ENCODE assay signal across 8 mouse cellular contexts in the genomic region with DNA sequence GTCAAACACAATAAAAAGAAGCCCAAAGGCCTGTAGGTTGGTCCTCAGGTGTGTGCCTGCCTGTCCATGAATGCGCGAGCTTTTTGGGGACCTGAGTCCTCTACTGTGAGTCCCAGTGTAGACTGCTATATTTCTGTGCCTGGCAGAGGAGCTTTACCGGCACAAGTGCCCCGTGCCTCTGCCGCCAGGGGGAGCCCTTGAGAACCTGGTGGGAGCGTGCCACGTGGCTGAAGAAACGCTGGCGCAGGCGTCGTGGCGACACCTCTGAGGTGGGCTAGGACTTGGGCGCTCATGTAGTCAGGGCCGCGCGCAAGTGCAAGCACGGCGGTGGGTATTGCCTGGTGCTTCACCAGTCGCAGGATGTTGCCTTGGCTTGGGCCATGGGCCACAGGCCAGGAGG. TPM values are rescaled to one million over a fixed set of nuclear protein-coding genes. Genes with fewer than 3 reads are reported as not detected.
DNase-seq lines count a peak whose midpoint lies in the region; ATAC-seq and TF ChIP-seq lines count a peak whose summit lies in the region.

A gene (plus strand): TSS at position 281 of the 400 bp plus-strand sequence.

- H3K4me1 ChIP-seq in hindbrain, postnatal 0 days (ENCODE audit: insufficient read depth, low read length), result peaks cover 5% of the 10 kb centered on the region; the same call in 1 of the 2 replicates
- H3K4me1 ChIP-seq in hindbrain, embryonic 16.5 days (ENCODE audit: control insufficient read depth, insufficient read depth, low read depth, low read length), result peaks cover 6% of the 10 kb centered on the region
- H3K4me1 ChIP-seq in E14TG2a.4 (replicated peaks; ENCODE audit: low read depth, low read length), result peaks cover 99% of the 10 kb centered on the region
- no peaks in the 10 kb centered on the region for H3K4me1 ChIP-seq in embryonic fibroblast, embryonic 13.5 days (ENCODE audit: control insufficient read depth, insufficient read depth, low read length)

- H3K27me3 ChIP-seq in hindbrain, postnatal 0 days (ENCODE audit: insufficient read depth, low read length), result peaks cover 13% of the 10 kb centered on the region
- peaks cover 10% of the 10 kb centered on the region for H3K27me3 ChIP-seq in hindbrain, embryonic 16.5 days (replicated peaks; ENCODE audit: control insufficient read depth, insufficient read depth, low read length)
- H3K27me3 ChIP-seq in E14TG2a.4 (ENCODE audit: insufficient read depth, low read length), result peaks cover 27% of the 10 kb centered on the region

- no peak within 1 kb of the TSS for H3K4me2 ChIP-seq in hindbrain, postnatal 0 days (ENCODE audit: low read depth, low read length)
- H3K4me2 ChIP-seq in hindbrain, embryonic 16.5 days (ENCODE audit: low read length), result no peak within 1 kb of the TSS

- H3K4me3 ChIP-seq in hindbrain, postnatal 0 days (ENCODE audit: low read length), result no peak within 1 kb of the TSS
- H3K4me3 ChIP-seq in hindbrain, embryonic 16.5 days (ENCODE audit: low read length), result no peak within 1 kb of the TSS
- H3K4me3 ChIP-seq in E14TG2a.4 (replicated peaks; ENCODE audit: low read length), result peak within 1 kb of the TSS; percentile 67
- no peak within 1 kb of the TSS for H3K4me3 ChIP-seq in embryonic fibroblast, embryonic 13.5 days (ENCODE audit: insufficient read depth, low read length)

- no peak for TF ChIP-seq POLR2A in embryonic fibroblast, embryonic 13.5 days (IDR thresholded peaks at IDR 0.05; ENCODE audit: low read depth, low read length)

- no peak within 1 kb of the TSS for H3K27ac ChIP-seq in hindbrain, postnatal 0 days
- H3K27ac ChIP-seq in hindbrain, embryonic 16.5 days (ENCODE audit: low read depth, low read length), result no peak within 1 kb of the TSS
- no peak within 1 kb of the TSS for H3K27ac ChIP-seq in embryonic fibroblast, embryonic 13.5 days (ENCODE audit: insufficient read depth, low read length)

- peaks cover 33% of the 10 kb centered on the region; the same call in 1 of the 2 replicates for H3K36me3 ChIP-seq in hindbrain, postnatal 0 days (ENCODE audit: insufficient read depth, low read length)
- peaks cover 25% of the 10 kb centered on the region for H3K36me3 ChIP-seq in hindbrain, embryonic 16.5 days (ENCODE audit: control insufficient read depth, insufficient read depth, low read length)
- peaks cover 68% of the 10 kb centered on the region for H3K36me3 ChIP-seq in E14TG2a.4 (ENCODE audit: insufficient read depth, low read length)

- no peak for ATAC-seq in hindbrain, postnatal 0 days
- no peak for ATAC-seq in hindbrain, embryonic 16.5 days
- ATAC-seq in cerebellum, adult (ENCODE audit: insufficient number of reproducible peaks, low FRiP score, low TSS enrichment), result no peak

- no peak for DNase-seq in hindbrain, postnatal 0 days (ENCODE audit: low spot score)
- DNase-seq in lung, postnatal 14 days, result peak; percentile 57
- DNase-seq in thymus, postnatal 25 days, result peak; percentile 54
- no peak for DNase-seq in gastrocnemius, postnatal 4 days (ENCODE audit: low spot score in 2 of 2)

- peak; percentile 42 for TF ChIP-seq CTCF in hindbrain, postnatal 0 days (IDR thresholded peaks at IDR 0.05; ENCODE audit: low read depth)
- TF ChIP-seq CTCF in E14TG2a.4 (conservative IDR thresholded peaks at IDR 0.05; ENCODE audit: low read length), result peak; percentile 78
- peak; percentile 33; the same call in 1 of the 2 replicates for TF ChIP-seq CTCF in embryonic fibroblast, embryonic 13.5 days (IDR thresholded peaks at IDR 0.05; ENCODE audit: borderline replicate concordance, insufficient read depth, low read length)

- no peaks in the 10 kb centered on the region for H3K9me3 ChIP-seq in hindbrain, postnatal 0 days (ENCODE audit: low read length)
- no peaks in the 10 kb centered on the region for H3K9me3 ChIP-seq in hindbrain, embryonic 16.5 days (ENCODE audit: control insufficient read depth, low read length)
- no peaks in the 10 kb centered on the region for H3K9me3 ChIP-seq in E14TG2a.4 (ENCODE audit: low read length)

- no peak within 1 kb of the TSS for H3K9ac ChIP-seq in hindbrain, postnatal 0 days (replicated peaks; ENCODE audit: low read length)
- H3K9ac ChIP-seq in hindbrain, embryonic 16.5 days (ENCODE audit: low read depth, low read length), result no peak within 1 kb of the TSS

- 88% methylated on average over 19 of the region's 19 CpGs for WGBS in hindbrain, postnatal 0 days
- WGBS in hindbrain, embryonic 16.5 days, result 91% methylated on average over 19 of the region's 19 CpGs

RNA-seq across cellular contexts. Expression of the gene that starts here (rescaled TPM):
- 0.97 and 5.2 TPM in 2 replicates for total RNA-seq in hindbrain, postnatal 0 days (2014; rRNA removed)
- 2.9 and 3.7 TPM in 2 replicates for polyA plus RNA-seq in hindbrain, postnatal 0 days (2015; fragmentation: Nextera tagmentation; extraction: Ambion mirVana)
- 3.4 and 6.6 TPM in 2 replicates for polyA plus RNA-seq in hindbrain, embryonic 16.5 days (2015; fragmentation: Nextera tagmentation; extraction: Ambion mirVana)
- polyA plus RNA-seq in embryonic fibroblast, embryonic 13.5 days (2011; ENCODE audit: insufficient read length, low read depth, missing spikeins), result 2.5 and 3.4 TPM in 2 replicates
- total RNA-seq in gastrocnemius, postnatal 4 days (2021), result 1 to 10 TPM; 3.2 to 3.8 TPM

Comparison
In these comparisons a context has a peak if more than half of its experiments do, and no peak if none do; other contexts are left out.
1. DNase-seq: peak in lung, postnatal 14 days (single experiment) and thymus, postnatal 25 days (single experiment); none in hindbrain, postnatal 0 days (single experiment) and gastrocnemius, postnatal 4 days (0 of 2).
2. Peak in every context shown above with its lines, with median percentiles within 50 percentile points of each other: CTCF ChIP-seq.